Mouse (Mus musculus) stomach, adult 2 months (tissue): Measurements from ENCODE around the gene Ssc4d. TPM values are rescaled to one million over a fixed set of nuclear protein-coding genes. Genes with fewer than 3 reads are reported as not detected.

Experiments
- polyA plus RNA-seq: library from polyadenylated mRNA; depleted of rRNA; stranded (reverse); fragments of >200 nt; gene quantifications from 2 replicates; pipeline ENCODE4 v1.2.3, GENCODE M21; 2012; rRNA removed

Ssc4d gene
- polyA plus RNA-seq: 3.3 and 4.2 TPM in 2 replicates

GRCm38 (mm10) chr5:135974365-135974764 lies at the start of gene Ssc4d:
Ssc4d (minus strand) TSS chr5:135974531.

GRCm38 (mm10) chr5:135994725-135995687 lies 20.7 kb upstream of the Ssc4d start, which contains the start of gene Dtx2:
Dtx2 (plus strand) TSS chr5:135994800.

DNA sequence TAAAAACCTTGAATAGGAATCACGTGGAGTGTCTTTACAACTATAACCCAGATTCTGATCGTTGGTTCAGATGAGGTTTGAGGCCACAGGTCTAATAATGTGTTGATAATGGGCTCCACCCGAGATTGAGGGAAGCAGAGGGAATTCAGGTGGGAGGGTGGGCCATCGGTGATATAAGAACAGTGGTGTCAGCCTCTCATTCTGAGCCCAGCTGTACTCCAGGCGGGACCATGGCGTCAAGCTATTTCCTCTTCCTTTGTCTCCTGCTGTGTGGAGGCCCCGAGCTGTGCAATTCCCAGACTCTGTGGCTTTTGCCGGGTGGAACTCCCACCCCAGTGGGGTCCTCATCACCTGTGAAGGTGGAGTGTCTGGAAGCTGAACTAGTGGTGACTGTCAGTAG lies 5.6 kb upstream of the Ssc4d start, which contains the start of gene Zp3:
Zp3 (plus strand) TSS at position 196 of the 400 bp plus-strand sequence.

GRCm38 (mm10) chr5:135934481-135935175 lies 39.7 kb downstream of the Ssc4d start, which contains the start of gene Ywhag:
Ywhag (minus strand) TSS chr5:135934616.

Other genes starting within 250 kb of the Ssc4d start
- gene Tmem120a, start 230.1 kb downstream of the Ssc4d start, polyA plus RNA-seq: 22.2 and 27.3 TPM in 2 replicates
- 0.04 TPM in 1 of 2 replicates, not detected in the other for gene Styxl1, start 196.1 kb downstream of the Ssc4d start, polyA plus RNA-seq
- 416 and 600 TPM in 2 replicates for gene Mdh2, start 196.1 kb downstream of the Ssc4d start, polyA plus RNA-seq
- gene Srrm3, start 167.6 kb downstream of the Ssc4d start, polyA plus RNA-seq: 0.34 and 0.60 TPM in 2 replicates
- 879 and 2,002 TPM in 2 replicates for gene Hspb1, start 86.6 kb downstream of the Ssc4d start, polyA plus RNA-seq
- 34.2 and 36.6 TPM in 2 replicates for gene Ywhag, start 39.9 kb downstream of the Ssc4d start, polyA plus RNA-seq
- gene Zp3, start 5.6 kb upstream of the Ssc4d start, polyA plus RNA-seq: not detected in 2 replicates
- 10.3 and 14.2 TPM in 2 replicates for gene Dtx2, start 20.3 kb upstream of the Ssc4d start, polyA plus RNA-seq
- gene Upk3b, start 64.0 kb upstream of the Ssc4d start, polyA plus RNA-seq: 3.1 and 5.7 TPM in 2 replicates
- 0.33 and 1.4 TPM in 2 replicates for gene Upk3bl, start 80.0 kb upstream of the Ssc4d start, polyA plus RNA-seq
- gene Rasa4, start 109.4 kb upstream of the Ssc4d start, polyA plus RNA-seq: 12.7 and 14.4 TPM in 2 replicates
- 20.7 and 23.2 TPM in 2 replicates for gene Polr2j, start 142.1 kb upstream of the Ssc4d start, polyA plus RNA-seq
- 10.4 and 13.1 TPM in 2 replicates for gene Lrwd1, start 161.5 kb upstream of the Ssc4d start, polyA plus RNA-seq
- gene Alkbh4, start 161.6 kb upstream of the Ssc4d start, polyA plus RNA-seq: 8.6 and 11.6 TPM in 2 replicates
- 26.6 and 28.5 TPM in 2 replicates for gene Orai2, start 196.2 kb upstream of the Ssc4d start, polyA plus RNA-seq
- gene Prkrip1, start 224.4 kb upstream of the Ssc4d start, polyA plus RNA-seq: 1.5 and 1.6 TPM in 2 replicates